Mouse (Mus musculus) 416B (cell line): ENCODE results near the gene Klf13.
A peak's percentile ranks its signal among the peaks of the same experiment; 100 is the strongest.

Experiments
- DNase-seq: peaks from one replicate; pipeline ENCODE4 v3.0.0; 2011; ENCODE audit warnings: low read depth

Klf13 gene

DNA sequence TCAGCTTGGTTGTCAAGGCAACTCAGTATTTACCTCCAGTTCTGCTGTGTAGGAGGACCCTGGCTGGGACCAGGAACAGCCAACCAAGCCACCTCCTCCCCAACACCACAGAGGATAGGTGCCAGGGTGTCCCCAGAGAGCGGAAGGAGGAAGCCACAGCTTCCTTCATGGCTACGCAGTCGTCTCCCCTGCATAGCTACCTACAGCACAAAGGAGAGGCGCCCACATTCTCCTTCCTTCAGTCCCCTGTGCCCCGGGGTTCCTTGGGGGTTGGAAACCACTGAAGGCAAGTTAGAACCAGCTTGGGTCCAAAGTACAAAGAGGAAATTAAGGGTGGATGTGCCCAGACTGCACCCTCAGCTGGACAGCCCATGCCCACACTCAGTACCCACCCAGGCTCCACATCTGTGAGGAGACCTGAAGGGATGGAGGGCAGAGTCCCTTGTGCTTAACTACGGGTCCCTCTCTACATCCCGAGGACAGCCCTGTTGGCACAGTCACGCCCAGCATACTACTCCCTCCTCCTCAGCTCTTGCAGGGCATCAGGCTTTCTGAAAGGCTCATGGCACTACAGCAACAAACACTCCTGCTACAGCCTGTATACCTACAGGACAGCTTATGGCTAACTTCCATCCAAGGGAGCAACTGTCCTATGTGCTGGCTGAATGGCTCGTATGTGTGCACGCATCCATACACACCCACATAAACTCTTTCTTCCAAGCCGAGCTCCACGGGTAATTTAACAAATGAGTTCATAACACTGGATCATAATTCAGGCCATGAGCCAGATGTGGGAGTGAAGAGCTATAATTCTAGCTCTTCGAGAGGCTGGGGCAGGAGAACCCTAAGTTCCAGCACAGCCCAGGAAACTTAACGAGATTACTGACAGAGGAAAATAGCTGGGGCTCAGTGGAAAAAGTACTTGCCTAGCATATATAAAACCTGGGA is 13.0 kb downstream of the Klf13 start:
- DNase-seq = peak; percentile 82

DNA sequence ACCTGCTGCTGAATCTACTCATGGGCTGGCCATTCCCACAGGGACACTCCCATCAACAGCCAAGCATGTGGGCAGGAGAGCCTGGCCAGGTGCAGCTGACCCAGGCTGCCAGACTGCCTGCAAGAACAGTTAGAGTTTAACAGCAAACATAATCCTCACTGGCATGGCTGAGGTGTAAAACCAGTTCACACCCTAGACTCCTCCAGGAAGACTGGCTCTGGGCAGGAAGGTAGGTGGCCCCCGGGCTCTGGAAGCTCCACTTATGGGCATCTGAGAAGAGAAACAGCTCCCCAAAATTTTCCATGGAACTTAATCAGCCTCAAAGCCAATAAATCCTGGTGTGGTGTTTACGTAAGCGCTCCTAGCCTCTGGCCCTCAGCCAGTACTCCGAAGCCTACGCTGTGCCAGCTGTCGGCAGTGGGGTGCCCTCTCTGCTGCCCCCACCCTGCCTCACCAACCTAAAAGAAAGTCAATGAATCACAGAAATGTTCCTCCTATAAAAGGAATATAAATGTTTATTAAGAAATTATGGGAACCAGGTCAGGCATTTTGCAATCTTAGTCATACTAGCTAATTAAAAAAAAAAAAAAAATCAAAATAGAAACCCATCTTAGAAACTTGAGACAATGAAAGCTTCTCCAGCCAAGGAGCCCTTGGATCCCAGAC is 13.8 kb downstream of the Klf13 start:
- no peak for DNase-seq

DNA sequence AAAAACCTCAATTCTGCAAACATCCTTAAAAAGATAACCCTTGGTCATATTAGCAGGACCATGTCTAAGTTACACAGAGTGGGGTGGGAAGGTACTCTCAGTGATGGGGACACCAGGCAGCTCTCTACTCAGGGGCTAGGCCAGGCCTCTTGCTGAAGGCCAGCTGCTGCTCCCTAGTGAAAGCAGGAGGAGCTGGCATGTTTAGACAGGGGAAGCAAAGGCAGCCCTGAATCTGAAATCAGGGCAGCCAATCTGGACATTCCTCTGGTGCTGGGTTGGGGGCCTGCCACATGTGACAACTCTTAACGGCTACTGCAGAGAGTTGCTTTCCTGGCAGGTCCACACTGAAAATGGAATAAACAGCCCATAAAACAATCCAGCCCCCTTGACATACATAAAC is 14.6 kb downstream of the Klf13 start:
- DNase-seq = no peak

DNA sequence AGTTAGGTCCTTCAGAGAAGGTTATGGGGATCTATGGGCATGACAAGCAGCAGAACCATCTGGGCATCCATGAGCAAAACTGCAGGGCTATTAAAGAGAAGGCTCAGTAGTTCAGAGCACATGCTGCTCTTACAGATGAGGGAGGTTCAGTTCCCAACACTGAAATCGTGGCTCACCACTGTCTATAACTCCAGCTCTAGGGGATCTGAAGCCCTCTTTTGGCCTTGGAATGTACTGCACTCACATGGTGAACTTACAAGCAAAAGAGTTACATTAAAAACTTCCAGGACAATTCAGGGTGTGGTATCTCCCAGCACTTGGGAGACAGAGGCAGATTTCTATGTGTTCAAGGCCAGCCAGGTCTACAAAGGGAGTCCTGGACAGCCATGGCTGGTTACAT is 15.7 kb downstream of the Klf13 start:
- DNase-seq = no peak

DNA sequence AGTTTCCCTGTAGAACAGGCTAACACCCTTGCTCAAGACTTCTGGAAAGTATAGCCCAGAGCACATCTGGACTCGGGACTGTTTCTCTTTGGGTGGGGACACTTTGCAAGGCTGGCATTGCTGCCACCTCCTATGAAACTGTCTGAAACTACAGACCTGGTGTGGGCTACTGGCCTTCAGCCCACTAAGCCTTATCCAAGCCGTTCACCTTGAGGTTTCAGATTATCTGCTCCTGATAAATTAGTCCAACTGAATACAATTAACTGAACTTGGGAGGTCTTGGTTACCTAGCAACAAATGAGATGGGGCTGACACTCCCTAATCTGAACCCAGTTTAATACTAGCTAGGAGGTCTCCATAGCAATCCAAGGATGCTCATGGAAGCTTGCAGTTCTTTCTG is 16.1 kb downstream of the Klf13 start:
- DNase-seq = peak; percentile 29

DNA sequence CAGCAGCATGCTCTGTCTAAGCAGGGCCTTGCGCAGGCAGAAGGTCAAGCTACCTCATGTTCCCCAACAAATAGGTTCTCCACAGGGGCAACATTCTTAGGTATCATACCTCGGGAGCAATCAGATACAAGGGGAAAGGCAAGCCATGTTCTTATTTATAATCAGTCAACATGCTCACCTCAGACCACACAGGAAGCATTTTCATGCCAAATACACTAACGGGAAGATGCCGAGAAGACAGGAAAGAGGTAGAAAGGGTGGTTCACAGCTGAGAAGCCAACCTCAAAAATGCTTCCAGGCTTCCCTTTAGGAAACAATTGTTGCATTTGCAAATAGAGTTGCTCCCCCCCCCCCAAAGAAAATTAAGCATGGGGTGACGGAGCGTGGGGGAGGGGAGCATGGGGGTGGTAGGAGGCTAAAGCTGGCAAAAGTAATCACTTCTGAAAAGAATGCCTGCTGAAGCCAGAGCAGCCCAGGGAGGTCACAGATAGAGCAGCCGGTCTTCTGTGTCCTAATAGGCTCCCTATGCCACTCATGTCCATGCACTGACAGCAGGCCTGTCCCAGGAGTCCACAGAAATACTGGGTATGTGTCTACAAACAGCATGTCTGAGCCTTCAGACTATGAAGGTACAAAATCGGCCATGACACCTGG is 16.7 kb downstream of the Klf13 start:
- DNase-seq = peak; percentile 86

DNA sequence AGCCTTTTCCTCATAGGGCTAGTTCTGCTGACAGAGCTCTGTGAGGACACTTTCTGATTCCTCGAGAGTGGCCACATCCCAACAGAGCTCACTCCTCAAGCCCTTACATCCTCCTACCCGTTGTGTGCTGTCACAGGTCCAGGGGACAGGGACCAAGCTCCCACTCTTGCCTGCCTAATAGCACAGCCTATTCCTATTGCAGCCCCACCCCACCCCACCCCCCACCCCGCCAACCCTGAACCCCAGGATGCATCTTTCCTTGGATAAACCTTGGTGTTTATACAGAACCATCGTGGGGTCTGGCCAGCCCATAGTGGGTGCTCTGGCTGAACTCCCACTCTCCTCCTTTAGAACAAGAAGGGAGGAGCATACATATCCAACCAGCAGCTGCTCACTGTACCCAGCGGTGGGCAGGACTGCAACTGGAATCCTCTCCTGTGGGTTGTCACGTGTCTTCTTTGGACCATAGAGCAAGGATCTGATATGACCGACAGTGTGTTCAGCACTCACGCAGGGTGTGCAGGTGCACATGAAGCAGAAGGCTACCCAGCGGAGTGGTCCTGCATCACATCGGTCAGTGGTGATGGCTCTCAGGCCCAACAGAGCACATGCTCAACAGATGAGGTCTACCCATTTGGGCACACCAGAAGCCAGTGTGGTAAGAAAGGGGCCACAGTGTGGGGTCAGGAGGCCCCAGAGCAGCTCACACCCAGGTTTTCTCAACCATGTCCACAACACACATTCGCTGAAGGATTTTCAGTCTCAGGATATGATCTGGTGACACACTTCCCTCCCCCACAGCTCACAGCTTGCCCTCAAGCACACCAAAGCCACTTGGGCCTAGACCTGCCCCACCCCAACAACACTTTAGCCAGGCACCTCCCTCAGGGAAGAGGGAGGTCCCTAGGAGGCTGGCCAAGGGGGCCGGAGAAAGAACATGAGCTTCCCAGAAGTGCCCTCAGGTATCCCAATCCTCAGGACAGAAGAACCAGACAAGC is 19.6 kb downstream of the Klf13 start:
- peak; percentile 32 for DNase-seq

DNA sequence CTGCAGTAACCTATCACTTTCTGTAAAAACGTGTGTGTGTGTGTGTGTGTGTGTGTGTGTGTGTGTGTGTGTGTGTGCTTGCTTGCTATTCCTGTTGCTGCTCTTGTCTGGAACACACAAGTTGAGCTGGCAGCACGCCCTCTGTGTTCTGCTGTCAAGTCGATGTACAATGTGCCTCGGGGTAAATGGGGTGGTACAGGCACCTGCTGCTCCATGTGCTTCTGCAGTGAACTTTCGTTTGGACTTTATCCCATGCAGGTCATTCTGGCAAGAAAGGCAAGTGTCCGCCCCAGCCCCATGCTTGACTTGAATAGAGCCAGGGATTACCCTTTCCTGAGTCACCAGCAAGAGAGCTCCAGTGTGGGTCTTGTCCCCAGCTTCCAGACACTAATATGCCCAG is 21.0 kb downstream of the Klf13 start:
- no peak for DNase-seq

DNA sequence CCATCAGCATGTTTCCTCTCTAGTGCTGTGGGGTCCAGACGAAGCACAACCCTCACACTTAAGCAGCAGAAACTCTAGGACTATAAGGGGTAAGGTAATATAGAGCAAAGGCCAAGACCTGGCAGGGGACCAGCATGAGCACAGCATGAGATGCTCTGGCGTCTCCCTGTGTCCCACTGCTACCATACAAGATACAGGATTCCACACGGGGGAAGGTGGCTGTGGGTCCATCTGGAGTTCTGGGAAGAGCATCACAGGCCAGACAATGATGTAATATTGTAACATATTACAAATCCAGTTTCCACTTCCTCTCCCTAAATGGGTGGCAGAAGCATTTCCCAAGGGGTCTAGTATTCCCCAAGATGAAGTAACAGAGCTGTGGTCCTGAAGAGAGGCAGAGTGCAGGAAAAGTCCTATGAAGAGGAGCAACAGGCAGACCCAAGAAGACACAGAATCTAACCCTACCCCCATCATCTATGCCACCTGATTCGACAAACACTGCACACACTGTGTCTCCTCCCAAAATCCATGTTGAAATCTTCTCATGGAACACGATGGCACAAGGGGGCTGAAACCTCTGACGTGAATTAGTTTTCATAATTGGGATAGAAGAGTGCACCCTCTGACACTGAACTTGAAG is 22.3 kb downstream of the Klf13 start, which contains the start of gene E030018B13Rik:
Gene E030018B13Rik, plus strand, starts transcription at position 590 of the 640 bp plus-strand sequence.
- no peak for DNase-seq

DNA sequence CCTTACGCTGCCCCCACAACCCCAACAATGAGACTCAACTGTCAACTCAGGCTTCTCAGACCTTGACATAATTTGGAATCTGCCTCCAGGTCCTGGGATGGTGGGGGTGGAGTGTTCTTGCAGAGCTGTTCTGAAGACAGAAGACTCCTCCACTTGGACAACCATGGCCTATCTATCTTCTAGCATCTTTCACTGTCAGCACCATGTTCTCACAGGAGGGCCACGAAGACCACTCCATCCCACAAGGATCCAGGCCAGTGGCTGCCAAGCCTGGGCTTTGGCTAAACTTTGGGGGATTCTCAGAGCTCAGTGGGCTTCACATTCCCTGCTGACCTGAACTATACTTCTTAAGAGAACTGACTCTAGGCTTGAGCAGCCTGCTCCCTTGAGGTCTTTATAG is 23.8 kb downstream of the Klf13 start:
- DNase-seq = no peak

DNA sequence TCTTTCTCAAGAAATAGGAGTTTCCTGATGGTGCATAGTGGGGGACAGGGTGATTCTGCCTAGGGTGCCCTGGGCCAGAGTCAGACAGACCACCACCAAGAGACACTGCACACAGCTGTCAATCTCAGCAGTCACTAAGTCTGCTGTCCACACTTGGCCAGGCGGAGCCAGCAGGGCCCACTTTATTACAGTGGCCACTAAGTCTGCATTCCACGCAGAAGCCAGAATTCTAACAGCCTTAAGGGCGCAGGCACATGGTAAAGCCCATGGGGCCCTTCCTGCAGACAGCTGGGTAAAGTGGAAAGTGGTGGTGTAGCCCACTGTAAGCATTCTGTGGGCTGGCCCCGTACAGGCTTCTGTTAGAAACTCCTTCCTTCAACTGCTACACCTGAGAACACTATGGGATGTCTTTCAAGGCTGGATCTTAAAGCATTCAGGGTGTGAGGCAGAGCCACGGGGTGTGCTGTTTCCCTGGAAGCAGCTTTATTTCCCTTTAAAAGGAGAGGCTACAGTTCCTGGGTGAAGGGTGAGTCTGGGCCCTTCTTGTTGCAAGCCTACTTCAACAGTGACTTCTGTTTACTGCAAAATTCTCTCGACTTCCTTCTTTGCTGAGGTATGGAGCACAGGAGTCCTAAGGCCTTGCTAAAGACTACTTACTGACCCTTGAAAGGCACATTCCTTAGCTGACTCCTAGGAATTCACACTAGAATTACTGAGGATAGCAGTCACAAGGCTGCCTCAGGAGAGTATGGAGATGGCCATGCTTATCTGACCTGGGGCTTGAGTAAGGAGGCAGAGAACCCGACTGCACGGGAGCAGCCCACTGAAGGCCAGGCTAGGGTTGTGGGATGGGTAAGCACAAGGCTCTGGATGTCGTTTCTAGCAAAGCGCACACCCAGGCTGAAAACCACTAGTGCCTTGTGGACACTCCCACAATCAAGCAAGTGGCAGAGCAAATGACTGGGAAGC is 24.7 kb downstream of the Klf13 start:
- DNase-seq = no peak

DNA sequence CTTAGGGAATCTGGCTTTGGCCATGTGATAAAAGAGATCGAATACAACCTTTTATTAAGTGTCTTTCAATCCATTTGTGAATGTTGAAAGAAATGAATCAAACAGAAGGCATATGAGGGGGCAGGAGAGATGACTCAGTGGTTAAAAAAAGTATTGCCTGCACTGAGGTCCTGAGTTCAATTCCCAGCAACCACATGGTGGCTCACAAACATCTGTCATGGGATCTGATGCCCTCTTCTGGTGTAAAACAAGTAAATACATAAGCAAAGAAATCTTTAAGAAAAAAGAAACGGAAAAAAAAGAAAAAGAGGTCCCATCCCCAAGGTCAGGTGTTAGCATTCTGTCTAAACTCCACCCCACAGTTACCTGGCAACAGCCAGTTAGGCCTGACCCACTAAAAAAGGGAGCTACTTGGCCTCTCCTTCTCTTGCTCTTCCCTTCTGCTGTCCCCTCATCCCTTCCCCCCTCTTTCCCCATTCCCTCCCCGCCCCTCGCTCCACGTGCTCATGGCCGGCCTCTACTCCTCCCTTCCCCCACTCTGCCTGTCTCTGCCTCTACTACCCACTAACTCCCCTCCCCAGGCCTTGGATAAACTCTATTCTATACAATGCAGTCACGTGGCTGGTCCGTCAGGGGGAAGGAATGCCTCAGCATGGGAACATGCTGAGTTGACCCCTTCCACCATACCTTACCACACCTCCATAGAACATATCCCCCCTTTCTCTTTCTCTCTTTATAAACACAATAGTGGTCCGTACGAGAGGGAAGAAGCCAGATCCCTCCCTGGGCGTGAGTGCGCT is 25.6 kb downstream of the Klf13 start:
- DNase-seq = peak; percentile 40

DNA sequence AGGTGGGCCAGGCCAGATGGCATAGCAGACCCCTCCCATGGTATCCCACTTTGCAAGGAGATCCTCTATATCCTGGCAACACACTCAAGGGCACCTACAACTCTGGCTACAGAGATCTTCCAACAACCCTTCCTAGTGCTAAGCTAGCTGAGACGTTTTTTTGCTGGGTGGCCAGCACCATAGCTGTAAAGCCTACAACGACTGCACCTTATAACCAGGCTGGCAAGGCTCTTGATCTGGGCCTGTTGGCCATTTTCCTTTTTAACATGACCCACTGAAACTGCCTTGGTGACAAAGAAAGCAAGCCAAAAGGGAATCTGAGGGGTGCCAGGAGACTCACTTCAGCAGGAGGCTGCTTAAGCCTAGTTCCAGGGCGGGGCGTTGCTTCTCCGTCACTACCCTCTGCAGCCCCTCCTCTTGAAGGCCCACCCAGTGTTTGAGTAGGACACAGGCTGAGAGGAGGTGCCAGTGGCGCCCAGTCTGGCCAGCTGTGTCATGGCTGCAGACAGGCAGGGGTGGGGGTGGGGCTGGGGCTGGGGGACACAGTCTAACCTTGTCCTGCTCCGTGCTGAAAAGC is 26.4 kb downstream of the Klf13 start:
- DNase-seq = peak; percentile 65

DNA sequence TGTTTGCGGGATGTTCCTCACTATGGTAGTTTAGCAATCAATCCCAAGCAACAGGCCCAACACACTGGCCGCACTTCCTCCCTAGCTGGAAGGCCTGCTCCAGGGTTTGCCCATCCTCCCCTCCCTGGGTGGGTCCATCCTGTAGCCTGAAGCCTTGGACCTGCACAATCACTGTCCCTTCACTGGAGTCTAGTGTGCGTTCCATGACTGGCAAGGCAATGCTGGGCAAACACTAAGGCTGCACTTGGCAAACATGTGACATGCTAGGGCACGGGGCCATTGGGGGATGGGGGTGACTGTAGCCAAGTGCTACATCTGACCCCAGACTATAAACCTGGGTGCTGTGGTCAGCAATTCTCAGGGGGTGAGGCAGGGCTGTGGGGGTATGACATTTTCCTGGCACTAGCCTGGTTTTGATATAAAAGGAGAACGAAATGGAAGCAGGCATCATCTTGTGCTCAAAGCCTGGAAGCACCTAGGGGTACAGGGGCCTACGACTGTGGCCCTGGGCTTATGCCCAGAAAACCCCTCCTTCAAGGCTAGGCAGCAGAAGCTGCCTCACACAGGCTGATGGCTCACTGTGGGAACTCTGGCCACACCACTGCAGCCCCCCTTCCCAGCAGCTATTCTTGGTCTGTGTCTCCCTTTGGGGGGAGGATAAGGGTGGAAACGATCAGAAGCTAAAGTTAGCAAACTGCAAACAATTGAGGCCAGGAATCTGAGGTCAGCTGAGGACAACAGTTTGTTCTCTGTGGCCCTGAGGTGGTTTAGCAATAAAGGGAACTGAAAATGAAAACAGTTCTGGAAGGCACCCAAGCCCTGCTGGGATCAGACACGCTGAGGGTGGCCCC is 27.1 kb downstream of the Klf13 start:
- peak; percentile 91 for DNase-seq

DNA sequence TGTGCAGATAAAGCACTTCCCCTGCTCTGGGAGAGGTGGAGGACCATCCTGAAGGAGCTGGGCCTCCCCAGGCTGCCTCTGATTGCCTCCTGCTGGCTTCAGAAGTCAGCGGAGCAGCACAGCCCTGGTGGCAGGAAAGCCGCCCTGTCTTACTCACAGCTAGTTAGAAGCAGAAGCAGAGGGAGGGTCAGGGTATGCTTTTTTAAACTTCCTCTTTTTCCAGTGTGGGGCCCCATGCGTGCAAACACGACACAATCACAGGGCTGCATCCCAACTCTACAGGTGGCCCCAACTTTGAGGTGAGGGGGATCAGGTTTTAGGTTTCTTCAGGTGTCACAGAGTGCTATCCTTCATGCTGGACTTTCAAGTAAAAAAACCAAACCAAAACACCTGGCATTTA is 27.8 kb downstream of the Klf13 start:
- DNase-seq = peak; percentile 86

DNA sequence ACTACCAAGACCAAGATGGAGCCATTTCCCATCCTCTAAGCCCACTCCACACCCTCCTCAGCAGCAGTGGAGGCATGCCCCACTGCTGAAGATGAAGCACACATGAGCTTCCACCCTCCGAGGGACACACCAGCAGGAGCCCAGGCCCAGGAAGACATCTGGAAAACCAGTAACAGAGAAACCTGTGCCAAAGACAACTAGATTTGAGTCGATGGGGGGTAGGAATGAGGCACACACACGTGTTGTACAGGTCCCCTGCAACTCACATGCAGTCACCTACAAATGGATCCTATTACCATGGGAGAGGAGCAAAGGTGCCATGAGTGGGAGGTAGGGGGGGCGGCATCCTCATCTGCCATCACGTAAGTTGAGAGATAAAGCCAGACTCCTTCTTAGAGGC is 28.5 kb downstream of the Klf13 start:
- no peak for DNase-seq

DNA sequence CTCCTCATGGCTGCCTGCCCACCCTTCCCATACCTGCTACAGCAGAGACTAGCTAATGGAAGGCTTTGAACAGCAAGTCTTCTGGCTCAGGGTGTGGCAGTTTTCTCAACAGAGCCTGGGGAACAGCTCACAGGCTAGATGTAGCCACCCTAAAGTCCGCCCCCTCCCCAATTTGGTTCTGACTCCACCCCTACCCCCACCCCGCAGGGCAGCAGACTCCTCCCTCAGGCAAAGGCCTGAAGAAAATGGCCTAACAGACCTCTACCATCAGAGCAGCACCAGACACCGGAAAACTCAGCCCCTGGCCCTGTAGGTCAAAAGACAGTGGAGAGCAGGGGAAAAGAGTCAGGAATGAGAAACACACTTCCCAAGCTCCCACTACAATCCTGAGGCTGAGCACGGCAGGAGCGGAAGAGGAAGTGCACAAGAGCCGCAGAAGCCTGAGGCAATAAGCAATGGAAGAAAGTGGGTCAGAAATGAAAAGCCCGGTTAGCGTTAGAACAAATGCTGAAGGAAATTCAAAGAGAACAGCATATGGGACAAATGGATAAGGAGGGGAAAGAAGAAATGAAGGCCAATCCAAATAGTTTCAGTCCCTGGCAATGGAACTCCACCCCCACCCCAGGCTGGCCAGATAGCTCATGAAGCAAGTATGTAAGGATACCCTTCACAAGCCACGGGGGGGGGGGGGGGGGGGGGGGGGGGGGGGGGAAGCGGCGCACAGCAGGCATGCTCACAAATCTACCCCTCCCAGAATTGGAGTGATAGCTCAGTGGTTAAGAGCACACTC is 30.0 kb downstream of the Klf13 start:
- peak; percentile 32 for DNase-seq
